Mouse (Mus musculus) layer of hippocampus, postnatal 14 days (tissue): ENCODE measurements around the gene Ankrd39. TPM values are rescaled to one million over a fixed set of nuclear protein-coding genes. Genes with fewer than 3 reads are reported as not detected.

Experiments used
- DNase-seq, 2 experiments: peaks; one replicate each; pipeline ENCODE4 v3.0.0; 2021 to 2022; ENCODE audit warnings: low spot score in 2 of 2, mixed read lengths in 1 of 2
- long read RNA-seq, 2 experiments: library from polyadenylated mRNA; stranded (forward); transcript quantifications; one replicate each; pipeline ENCODE4 v2.0.0; 2021
- total RNA-seq, 2 experiments: library from RNA; stranded (reverse); gene quantifications; 2 replicates each; pipeline ENCODE4 v1.2.3; 2021

The Ankrd39 gene
- 10 to 100 TPM; 12.2 to 14.2 TPM for total RNA-seq
- long read RNA-seq, experiment 1, partial matches to known transcripts: 0 of 9 reads
- long read RNA-seq, experiment 1, other reads (novel, unspliced or antisense): 2 of 9 reads
- long read RNA-seq, experiment 2, partial matches to known transcripts: 0 of 13 reads
- long read RNA-seq, experiment 2, other reads (novel, unspliced or antisense): 6 of 13 reads

DNA sequence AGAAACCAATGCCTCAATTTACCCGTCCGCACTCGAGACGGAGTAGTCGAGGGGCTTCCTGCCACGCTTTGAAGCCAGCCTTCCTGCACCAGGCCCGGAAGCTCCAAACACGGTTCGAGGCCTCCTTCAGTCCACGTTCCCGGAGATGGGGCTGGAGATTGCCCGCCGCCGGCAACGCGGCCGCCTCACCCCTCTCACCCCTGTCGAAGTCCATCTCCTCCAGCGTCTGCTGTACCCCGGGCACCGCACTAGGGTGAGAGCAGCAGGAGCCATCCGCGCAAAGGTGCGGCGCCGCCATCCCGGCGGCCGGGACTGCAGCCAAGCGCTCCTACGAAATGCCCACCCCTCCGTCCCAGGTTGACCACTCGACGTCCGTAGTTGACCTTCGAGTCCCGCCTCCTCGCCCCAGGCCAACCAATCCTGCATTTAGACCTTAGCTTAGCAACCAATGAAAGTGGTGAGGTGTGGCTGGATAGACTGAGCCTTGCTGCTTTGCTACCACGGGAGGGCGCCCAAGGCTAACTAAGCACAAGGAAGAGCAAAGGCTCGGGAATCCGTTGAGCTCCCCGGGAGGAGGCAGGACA lies at the start of gene Ankrd39:
Gene Ankrd39, minus strand, starts transcription at position 558 of the 584 bp plus-strand sequence.
- peak; percentile 95 to 99 for DNase-seq

DNA sequence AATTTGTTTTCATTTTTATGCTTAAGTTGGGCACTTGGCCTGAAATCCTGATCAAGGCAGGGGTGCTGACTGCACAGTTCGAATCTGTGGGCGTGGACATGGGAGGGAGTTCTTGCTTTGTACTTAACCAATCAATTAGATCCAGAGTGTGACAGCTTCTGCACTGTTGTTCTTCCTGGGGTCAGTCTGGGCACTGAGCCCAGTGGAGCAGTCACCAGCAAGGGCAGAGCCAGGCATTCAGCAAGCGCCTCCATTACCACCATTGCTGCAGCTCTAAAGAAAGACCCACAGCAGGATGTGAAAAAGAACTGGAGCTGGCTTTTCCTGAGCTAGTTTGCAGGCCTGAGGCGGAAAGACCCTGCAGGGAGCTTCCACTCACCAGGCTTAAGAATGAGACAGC lies 48.9 kb upstream of the Ankrd39 start:
- peak in 1 of 2 experiments; percentile 52 for DNase-seq

DNA sequence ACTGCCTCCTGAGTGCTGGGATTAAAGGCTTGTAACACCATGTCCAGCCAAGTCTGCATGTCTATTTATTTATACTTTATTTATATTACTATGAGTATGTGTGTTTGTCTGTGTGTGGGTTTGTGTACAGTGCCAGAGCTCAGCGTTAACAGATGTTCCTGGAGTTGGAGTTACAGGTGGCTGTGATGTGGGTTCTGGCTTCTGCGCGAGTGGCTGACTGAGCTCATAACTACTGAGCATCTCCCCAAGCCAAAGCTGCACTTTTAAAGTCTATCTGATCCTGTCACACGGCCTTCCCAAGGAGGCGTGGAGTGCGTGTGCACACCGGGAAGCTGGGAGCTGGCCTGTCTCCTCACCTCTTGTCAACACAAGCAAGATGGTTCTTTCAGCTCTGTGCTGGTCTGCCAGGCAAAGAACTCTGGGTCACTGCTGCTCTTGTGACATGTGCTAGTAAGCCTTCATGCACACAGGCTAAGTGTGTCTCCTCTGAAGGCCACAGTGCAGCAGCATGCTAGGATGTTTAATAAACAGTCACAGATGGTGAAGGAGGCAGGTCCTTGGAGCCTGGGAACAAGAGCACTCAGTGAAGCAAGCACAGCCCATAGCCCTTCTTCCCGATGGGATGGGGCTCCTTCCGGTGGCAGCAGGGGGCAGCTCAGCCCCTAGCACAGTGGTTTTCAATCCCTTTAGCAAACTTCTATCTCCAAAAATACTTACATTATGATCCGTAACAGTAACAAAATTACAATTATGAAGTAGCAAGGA lies 48.1 kb upstream of the Ankrd39 start:
- DNase-seq: no peak

DNA sequence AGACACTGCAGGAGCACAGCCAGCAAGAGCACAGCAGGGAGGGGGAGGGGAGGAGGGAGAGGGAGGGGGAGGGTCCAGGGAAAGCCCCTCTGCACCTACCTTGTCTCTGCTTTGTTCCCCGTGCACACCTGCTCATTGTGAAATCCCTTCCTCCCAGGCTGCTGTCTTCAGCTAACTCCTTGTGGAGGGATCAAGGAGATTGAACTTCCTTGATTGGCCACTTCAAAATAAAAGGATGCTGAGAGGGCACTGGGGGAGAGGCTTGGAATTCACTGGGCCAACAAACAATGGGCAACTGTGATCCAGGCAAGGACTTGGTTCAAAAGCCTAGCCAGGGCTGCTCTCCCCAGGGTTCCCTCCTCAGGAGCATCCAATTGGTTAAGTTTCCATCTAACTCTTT lies 45.9 kb upstream of the Ankrd39 start:
- no peak for DNase-seq

DNA sequence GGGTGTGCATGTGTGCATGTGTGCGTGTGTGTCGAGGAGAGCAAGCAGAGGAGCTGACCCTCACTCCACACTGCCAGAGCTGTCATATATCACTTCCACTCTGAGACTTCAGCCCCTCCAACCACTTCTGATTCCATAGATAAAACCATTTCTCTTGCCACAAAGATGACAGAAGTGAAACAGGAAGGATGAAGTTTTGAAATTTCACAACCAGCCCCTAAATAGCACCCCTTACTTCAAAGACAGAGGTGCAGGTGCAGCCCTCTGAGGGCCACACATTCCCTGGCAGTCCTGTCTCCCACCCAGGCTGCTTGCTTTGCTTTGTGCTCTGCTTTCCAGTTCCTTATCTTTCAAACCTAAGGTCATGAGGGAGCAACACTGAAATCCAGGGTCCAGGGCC lies 44.2 kb upstream of the Ankrd39 start:
- DNase-seq: no peak

DNA sequence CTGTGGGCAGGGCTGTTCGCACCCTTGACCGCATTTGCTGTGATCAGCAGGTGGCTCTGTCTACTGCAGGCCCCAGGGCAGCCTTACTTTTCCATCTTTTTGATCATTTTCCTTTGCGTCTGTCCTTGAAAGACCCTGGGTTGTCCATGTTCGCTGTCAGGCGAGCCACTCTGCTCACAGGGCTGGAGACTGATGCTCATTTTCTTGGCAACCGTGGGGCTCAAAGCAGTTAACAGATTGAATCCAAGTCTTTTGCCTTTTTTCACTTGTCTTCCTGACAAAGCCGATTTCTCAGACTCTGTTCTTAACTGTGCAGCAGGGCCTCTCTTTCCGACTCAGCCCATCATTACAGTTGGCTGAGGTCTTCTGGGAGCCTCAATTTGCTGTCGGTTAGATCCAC lies 43.4 kb upstream of the Ankrd39 start:
- DNase-seq: no peak

DNA sequence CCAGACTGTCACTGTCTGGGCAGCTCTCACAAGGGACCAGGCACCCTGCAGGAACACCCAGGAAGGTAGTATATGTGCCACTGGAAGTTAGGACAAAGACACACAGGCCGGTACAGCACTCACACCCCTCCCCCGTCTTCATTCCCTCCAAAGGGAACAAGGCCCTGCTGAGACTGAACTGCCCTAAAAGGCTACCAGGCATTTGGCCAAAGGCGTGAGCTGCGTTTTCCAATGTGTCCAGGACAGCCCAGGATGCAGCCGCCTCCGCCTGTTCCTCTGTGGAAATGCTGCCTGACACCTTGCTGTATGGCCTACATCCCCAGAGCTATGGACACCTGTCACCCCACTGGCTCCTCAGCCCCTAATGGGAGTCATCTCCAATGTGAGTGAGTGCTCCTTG lies 42.2 kb upstream of the Ankrd39 start:
- no peak for DNase-seq

DNA sequence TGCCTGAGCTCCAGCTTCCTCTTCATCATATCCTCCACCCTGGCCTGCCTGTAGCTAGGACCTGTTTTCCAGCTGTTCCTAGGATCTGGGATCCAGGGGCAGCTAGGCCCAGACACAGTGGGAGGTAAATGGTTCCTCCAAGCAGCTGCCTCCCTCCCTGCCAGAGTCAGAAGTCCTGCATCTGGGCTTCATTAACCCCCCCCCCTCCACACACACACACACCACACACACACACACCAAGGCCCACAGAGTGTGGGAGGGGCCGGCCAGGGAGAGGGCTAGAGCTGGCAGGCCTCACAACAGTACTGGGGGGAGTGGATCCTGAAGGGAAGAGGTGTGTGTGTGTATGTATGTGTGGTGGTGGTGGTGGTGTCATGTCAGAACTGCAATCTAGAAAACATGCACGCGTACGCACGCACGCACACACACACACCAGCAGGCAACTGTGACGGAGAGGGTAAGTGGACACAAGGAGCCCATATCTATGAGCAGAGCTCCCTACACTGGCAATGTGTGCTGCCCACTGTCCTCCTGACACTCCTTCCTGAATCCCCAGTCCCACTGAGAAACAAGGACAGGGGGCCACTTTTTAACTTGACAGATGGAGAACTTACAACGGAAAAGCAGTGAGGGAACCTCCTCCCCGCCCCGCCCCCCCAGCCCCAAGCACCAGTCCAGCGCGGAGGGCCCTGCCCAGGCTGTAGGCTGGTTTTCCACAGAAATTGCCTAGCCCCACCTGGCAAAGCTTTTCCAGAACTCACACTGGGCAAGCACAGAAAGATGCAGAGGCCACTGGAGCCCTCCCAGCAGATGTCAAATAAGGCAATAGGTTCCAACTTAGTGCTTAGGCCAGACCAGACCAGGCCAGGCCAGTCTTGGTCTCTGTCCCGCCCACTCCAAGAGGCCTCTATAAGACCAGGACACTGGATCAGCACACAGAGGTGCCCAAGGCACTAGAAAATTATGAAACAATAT lies 41.5 kb upstream of the Ankrd39 start:
- DNase-seq: no peak

DNA sequence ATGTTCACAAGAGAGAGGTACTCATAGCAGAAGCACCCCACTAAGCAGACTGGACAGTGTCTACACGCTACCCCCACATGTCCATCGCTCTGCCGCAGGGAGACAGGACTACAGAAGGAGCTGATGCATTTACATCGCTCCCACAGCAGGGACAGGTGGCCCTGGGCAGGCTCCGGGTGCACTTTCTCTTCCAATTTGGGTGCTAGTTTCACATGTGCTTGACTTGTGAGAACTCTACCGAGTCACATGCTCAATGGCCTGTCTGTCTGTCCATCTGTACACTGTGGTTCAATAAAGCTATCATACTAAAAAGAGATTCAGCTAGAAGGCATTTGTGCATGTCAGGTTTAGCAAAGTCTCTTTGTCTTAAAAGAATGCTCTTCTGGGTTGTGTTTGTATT lies 40.6 kb upstream of the Ankrd39 start:
- no peak for DNase-seq

DNA sequence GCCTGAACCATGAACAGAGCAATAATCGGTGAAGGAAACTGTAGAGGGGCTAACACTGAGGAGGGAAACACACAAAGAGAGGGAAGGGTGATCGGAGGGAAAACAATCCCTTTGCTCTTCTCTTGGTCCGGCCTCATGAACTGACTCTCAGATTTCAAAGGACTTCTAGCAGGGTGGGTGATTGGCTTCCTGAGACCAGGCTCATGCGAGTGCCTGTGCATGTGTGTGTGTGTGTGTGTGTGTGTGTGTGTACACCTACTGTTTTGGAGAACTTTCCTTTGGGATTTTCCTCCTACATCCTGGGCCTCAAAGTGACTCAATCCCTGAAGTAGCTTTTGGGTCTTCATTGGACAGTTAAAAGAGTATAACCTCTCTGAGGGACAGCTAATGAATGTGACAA lies 39.0 kb upstream of the Ankrd39 start:
- DNase-seq: no peak

DNA sequence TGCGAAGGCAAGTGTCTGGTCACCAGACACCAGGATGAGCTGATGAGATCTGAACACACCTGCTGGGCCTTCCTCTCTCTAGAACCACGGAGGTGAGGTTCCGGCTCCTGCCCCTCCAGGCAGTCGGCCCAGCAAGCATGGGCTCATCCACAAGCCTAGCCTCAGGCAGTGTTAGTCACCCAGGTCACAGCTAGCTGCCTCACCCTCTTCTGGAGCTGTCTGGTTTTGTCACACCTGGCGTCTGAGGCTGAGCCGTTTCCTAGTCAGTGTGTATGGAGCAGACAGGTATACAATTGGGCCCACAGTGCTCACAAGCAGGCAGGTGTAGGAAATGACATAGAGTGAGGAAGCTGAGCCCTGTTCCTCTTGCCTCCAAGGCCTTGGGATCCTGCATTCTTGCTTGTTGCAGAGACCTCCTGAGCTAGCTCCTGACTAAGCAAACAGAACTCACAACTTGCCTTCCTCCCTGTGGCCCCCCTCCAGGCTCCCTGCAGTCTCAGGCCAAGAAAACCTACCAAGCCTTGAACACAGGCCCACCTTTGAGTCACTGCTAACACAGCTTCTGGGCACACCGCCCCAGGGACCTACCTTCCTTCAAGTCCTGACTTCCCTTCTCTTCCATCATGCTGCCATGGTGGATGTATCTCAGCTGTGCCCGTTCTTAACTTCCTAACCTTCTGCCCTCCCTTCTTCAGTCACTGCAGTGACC lies 36.3 kb upstream of the Ankrd39 start:
- DNase-seq: no peak

DNA sequence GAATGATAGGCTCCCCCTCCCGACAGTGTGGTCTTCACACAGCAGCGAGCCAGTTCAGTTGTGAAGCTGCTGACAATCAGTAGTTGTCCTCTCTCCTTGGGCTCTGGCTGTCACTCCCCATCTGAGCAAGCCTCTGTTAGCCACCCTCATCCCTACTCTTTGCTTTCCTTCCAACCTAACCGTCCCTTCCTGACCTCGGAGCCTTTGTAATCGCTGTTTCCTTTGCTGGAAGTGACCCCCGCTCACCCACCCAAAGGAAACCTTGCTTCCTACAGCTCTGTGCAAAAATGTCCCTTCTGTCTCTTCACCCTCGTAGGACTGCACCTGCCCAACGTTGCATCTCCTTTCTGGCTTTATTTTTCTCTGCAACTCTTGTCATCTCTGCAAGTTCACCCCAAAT lies 35.0 kb upstream of the Ankrd39 start:
- no peak for DNase-seq

DNA sequence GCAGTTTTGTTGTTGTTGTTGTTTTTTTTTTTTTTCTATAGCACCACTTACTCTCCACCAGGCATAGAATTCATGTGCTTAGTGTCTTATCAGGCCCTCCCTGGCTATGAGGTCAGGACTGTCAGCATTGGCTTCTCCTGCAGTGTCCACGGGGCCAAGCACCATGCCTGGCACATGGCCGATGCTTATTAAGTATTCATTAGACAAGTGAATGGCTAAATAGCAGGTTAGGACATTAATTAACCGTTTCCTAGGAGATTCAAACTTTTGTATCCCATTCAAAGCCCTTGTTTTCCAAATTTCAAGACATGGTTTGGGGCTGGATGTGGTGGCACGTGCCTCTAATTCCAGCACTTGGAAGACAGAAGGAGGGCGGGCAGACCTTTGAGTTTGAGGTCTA lies 34.0 kb upstream of the Ankrd39 start:
- peak in 1 of 2 experiments; percentile 52 for DNase-seq

DNA sequence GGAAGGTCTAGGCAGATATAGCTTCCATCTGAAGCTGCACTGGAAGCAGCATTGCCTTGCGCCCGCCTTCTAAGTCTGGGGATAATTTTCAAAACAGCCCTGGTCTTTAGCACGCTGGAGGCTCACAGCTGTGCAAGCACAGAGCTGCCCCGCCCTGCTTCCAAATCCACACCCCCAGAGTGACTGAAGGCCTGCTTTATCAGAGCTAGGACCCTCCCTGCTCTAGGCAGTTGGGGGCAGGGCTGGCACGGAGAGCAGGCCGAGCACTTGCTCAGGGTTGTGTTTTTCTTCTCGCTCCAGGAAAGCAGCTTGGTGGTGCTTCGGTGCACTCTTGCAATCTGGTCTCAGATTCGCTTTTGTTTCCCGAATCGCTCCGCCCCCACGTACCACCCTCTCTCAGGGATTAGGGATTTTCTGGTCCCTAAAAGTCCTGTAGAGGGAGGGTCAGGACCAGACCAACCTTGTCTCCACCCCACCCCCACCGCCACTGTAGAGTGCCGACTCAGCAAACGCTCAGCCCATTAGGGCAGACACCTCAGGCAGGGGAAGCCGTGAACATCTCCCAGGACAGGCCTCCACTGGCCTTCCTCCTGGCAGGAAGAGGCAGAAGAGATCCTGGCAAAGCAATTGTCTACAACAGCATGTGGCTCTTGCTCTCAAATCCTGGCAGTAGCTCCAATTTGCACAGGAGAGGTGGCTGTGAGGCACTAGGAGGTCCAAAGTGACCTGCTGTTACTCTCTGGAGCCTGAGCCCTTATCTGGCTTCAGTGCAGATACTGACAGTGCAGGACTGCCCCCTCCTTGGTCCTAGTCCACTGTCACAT lies 33.4 kb upstream of the Ankrd39 start:
- DNase-seq: peak; percentile 57 to 65

DNA sequence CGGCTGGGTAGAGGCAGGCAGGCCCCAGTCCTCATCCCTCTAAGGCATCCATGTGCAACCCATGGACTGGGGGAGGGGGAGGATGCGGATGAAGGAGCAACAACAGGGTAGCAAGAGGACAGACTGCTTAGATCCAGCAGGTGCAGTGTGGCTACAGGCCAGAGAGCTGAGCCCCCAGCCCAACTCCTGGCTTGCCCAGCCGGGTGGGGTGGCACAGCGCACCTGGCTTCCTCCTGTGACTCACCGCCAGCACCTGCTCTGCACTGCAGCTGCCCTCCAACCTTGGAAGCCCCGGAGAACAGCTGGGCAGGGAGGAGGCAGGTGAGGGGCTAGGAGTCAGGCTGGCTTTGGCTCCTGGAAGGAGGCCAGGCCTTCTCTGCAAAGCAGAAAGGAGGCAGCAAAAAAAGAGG lies 32.7 kb upstream of the Ankrd39 start:
- DNase-seq: no peak

DNA sequence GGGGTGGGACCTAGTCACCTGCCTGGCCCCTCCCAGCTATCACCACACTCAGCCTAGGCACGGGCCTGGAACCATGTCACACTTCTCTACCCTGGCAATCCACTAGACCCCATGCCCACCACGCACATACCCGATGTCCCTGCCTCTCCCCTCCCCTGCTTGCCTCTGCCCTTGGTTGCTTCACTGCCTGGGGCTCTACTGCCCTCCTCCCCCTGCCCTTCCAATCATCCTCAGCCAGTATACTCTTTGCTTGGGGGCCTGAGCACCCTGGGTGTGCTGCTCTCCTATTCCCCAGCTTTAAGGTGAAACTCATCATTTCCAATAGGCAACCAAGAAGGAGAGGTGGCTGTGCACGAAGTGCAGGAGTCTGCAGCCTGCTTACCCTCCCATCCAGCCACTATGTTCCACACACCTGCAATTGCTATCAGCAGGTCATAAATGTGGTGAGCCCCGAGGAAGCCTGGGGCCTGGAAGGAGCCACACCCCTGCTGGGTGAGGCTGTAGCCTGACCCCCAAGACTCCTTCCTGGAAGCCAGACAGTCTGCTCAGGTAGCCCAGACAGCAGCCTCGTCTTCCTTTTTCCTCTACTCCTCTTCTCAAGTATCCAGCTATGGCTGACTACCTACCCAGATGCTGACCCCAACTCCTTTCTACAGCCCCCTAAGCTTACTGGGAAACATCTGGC lies 29.9 kb upstream of the Ankrd39 start:
- no peak for DNase-seq

DNA sequence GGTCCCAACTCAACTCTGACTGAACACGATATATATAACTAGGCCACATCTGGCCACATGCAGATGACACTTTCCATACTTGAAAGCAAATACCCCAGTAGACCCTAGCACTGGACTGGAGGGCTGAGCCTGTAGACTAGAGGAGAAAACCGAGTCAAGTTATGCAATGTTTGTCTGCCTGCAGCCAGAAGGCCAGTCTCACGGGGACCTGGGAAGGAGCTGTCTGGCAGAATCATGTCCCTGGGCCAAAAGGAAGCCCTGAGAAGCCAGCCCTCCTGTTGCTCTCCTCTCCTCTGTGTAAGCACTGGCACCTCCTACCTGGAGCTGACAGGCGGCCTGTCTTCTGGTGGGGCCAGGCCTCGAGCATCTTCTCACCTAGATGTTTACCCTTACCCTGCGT lies 28.1 kb upstream of the Ankrd39 start:
- DNase-seq: no peak

DNA sequence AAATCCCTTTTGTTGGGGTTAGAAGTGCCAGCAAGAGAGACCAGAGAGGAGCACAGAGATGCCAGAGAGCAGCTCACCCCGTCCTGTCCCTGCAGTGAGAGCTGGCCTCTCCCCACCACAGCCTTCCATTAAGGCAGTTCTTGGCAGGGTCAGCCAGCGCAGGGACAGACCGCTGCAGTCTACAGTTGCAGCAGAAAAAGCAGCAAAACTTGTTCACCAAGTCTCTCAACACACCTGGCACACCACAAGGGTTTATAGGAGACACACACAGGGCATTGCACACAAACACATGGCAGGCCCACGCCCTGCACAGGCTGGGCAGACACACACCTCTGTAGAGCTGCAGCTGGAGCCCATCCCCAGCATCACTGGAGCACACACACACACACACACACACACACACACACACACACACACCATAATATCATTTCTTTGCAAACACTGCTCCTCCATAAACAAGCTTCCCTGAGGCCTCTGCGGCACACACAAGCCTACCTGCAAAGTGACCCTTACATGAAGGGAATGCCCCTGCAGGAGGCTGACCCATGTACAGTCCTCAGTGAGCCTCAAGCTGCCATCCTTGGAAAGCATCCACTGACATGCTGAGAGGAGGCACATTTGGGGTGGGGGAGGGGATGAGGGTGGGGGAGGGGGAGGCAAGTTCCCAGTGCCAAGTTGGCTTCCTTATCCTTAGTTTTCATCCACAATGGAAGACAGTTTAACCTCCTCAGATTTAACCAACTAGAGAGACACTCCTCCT lies 27.1 kb upstream of the Ankrd39 start:
- DNase-seq: no peak

DNA sequence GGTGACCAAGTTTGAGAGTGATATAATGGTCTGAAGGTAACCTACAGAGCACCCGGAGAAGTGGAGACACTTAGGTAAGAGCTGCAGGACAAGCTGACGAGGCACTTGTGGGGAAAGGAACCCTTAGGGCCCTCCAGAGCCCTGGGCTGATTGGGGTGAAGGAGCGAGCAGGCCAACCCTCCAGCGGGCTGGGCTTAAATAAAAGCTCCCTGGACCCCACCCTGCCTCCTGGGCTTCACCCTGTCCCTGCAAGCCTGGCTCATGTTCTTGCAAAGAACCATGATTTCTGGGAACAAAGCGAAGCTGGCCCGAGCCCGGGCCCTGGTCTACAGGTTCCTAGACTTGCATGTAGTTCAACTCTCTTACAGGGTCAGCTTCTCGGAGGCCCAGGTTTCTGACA lies 26.3 kb upstream of the Ankrd39 start:
- no peak for DNase-seq
